Mouse (Mus musculus): ENCODE results near the gene Cox20. TPM values are rescaled to one million over a fixed set of nuclear protein-coding genes. Genes with fewer than 3 reads are reported as not detected.
"Not testable (repeated sequence)": the region's sequence is repeated elsewhere in the genome, so short reads cannot be mapped to it uniquely, and the experiment has no call there.

Cox20 gene
- total RNA-seq, 1 experiment = 18.2 TPM

GRCm38 (mm10) chr1:178276054-178276911, 42.6 kb upstream of the Cox20 start:
- Histone ChIP-seq H3K27ac (ENCODE audit: insufficient read depth, low read depth, low read length, poor library complexity, severe bottlenecking) (no peak overlapping the region), H3K4me1 (ENCODE audit: control insufficient read depth in 2 of 2, insufficient read depth in 2 of 2, low read length in 2 of 2, poor library complexity in 1 of 2) (peaks cover 1 to 3% of the 10 kb centered on the region in 2 experiments; a peak in 1 of 4 replicates), H3K9me3 (ENCODE audit: control insufficient read depth, insufficient read depth, low read depth, low read length) (no peaks in the 10 kb centered on the region), H3K9ac (ENCODE audit: insufficient read depth, low read depth, low read length, poor library complexity, severe bottlenecking) (peak overlapping the region; percentile 78), H3K4me3 (ENCODE audit: insufficient read depth in 1 of 2, low read depth in 1 of 2, low read length in 2 of 2, poor library complexity in 1 of 2, severe bottlenecking in 1 of 2) (peak overlapping the region; percentile 70 to 82), H3K36me3 (ENCODE audit: control insufficient read depth, insufficient read depth, low read length, poor library complexity, severe bottlenecking) (no peaks in the 10 kb centered on the region)
- in situ Hi-C loops (cut with MboI; ENCODE audit: low sequenced_read_pairs in 2 of 2, unreplicated experiment in 2 of 2) = no loop called here
- DNase-seq (ENCODE audit: low read depth, low spot score) = peak; percentile 46
- TF ChIP-seq MAFK (IDR thresholded peaks at IDR 0.05; ENCODE audit: insufficient read depth, low read depth, low read length) (no peak), ZC3H11A (IDR thresholded peaks at IDR 0.05; ENCODE audit: borderline replicate concordance, low read depth, low read length) (no peak), CHD2 (IDR thresholded peaks at IDR 0.05; ENCODE audit: low read depth, low read length) (no peak), ZNF384 (IDR thresholded peaks at IDR 0.05; ENCODE audit: low read depth, low read length) (no peak), HCFC1 (IDR thresholded peaks at IDR 0.05; ENCODE audit: borderline replicate concordance, insufficient read depth, low read length) (no peak)

DNA sequence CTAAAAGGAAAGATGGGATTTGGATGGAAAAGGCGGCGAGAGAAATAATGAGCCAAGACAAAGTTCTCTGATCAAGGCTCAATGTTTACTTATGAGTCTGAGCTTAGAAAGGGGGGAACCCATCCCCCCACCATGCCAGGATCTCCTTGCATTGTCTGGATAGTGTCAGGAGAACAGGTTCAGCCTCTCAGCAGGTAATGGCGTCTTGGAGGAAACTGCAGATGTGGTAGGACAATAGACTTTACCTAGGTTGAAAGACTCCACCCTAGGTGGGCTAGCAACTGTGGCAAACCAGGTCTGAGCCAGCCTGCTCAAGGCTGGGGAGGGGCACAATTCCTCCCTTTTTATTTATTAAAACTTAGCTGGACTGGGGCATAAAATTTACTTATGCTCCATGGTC, 35.6 kb upstream of the Cox20 start:
- not testable (repeated sequence) for H3K4me1 ChIP-seq (ENCODE audit: control insufficient read depth in 2 of 2, insufficient read depth in 2 of 2, low read length in 2 of 2, poor library complexity in 1 of 2); DNase-seq (ENCODE audit: low read depth, low spot score); H3K36me3 ChIP-seq (ENCODE audit: control insufficient read depth, insufficient read depth, low read length, poor library complexity, severe bottlenecking); H3K9ac ChIP-seq (ENCODE audit: insufficient read depth, low read depth, low read length, poor library complexity, severe bottlenecking); H3K9me3 ChIP-seq (ENCODE audit: control insufficient read depth, insufficient read depth, low read depth, low read length); H3K4me3 ChIP-seq (ENCODE audit: insufficient read depth in 1 of 2, low read depth in 1 of 2, low read length in 2 of 2, poor library complexity in 1 of 2, severe bottlenecking in 1 of 2)
- in situ Hi-C loops (cut with MboI; ENCODE audit: low sequenced_read_pairs in 2 of 2, unreplicated experiment in 2 of 2) = loop anchor here in 1 of 2 experiments (10.0 kb wide), 1 partner anchor 171 kb away; no protein-coding TSS in a partner anchor
- peak overlapping the region; percentile 34; the same call in 1 of the 2 replicates for H3K27ac ChIP-seq (ENCODE audit: insufficient read depth, low read depth, low read length, poor library complexity, severe bottlenecking)

DNA sequence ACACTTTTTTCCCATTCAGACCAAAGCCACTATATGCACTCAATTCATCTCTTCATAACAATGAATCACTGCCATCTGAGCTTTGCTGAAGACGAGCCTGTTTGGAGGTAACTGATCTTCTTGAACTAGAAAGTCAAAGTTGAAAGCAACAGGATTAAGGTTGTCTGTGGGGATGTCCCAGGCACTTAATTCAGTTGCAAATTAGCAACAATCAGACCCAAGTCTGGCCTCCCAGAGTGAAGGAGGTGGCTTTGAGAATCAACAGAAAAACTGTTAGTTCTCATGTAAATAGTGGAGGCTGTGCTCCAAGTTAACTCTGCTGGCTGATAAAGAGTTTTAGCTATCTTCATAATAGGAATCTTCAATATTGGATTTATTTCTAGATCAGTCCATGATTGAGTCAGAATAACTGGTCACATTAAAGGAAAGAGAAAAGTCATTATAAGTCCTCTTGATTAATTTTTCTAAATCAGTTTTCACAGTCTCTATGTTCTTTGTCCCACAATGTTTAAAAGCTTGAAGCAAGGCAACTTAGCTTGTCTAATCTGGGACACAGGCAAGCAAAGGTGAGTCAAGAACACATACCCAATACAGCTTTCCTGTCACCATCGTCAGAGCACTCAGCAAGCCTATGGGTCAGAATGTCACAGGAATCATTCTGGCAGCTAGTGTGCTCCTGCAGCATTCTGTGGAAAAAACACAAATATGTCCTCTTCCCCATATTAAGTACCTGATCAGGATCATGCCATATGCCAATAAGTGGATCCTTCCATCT, 34.8 kb upstream of the Cox20 start:
- no peaks in the 10 kb centered on the region for H3K4me1 ChIP-seq (ENCODE audit: control insufficient read depth in 2 of 2, insufficient read depth in 2 of 2, low read length in 2 of 2, poor library complexity in 1 of 2)
- H3K9me3 ChIP-seq (ENCODE audit: control insufficient read depth, insufficient read depth, low read depth, low read length) = no peaks in the 10 kb centered on the region
- no peak overlapping the region for H3K9ac ChIP-seq (ENCODE audit: insufficient read depth, low read depth, low read length, poor library complexity, severe bottlenecking)
- H3K27ac ChIP-seq (ENCODE audit: insufficient read depth, low read depth, low read length, poor library complexity, severe bottlenecking) = peak overlapping the region; percentile 34; the same call in 1 of the 2 replicates
- DNase-seq (ENCODE audit: low read depth, low spot score) = no peak
- TF ChIP-seq ZC3H11A (IDR thresholded peaks at IDR 0.05; ENCODE audit: borderline replicate concordance, low read depth, low read length) (no peak), HCFC1 (IDR thresholded peaks at IDR 0.05; ENCODE audit: borderline replicate concordance, insufficient read depth, low read length) (no peak), ZNF384 (IDR thresholded peaks at IDR 0.05; ENCODE audit: low read depth, low read length) (no peak), CHD2 (IDR thresholded peaks at IDR 0.05; ENCODE audit: low read depth, low read length) (no peak), MAFK (IDR thresholded peaks at IDR 0.05; ENCODE audit: insufficient read depth, low read depth, low read length) (no peak)
- in situ Hi-C loops (cut with MboI; ENCODE audit: low sequenced_read_pairs in 2 of 2, unreplicated experiment in 2 of 2) = loop anchor here in 1 of 2 experiments (10.0 kb wide), 1 partner anchor 171 kb away; no protein-coding TSS in a partner anchor
- H3K36me3 ChIP-seq (ENCODE audit: control insufficient read depth, insufficient read depth, low read length, poor library complexity, severe bottlenecking) = no peaks in the 10 kb centered on the region
- H3K4me3 ChIP-seq (ENCODE audit: insufficient read depth in 1 of 2, low read depth in 1 of 2, low read length in 2 of 2, poor library complexity in 1 of 2, severe bottlenecking in 1 of 2) = no peak overlapping the region

GRCm38 (mm10) chr1:178287601-178288176, 31.2 kb upstream of the Cox20 start:
- H3K4me1 ChIP-seq (ENCODE audit: control insufficient read depth in 2 of 2, insufficient read depth in 2 of 2, low read length in 2 of 2, poor library complexity in 1 of 2) = no peaks in the 10 kb centered on the region
- H3K27ac ChIP-seq (ENCODE audit: insufficient read depth, low read depth, low read length, poor library complexity, severe bottlenecking) = peak overlapping the region; percentile 63
- no peaks in the 10 kb centered on the region for H3K36me3 ChIP-seq (ENCODE audit: control insufficient read depth, insufficient read depth, low read length, poor library complexity, severe bottlenecking)
- H3K9me3 ChIP-seq (ENCODE audit: control insufficient read depth, insufficient read depth, low read depth, low read length) = no peaks in the 10 kb centered on the region
- in situ Hi-C loops (cut with MboI; ENCODE audit: low sequenced_read_pairs in 2 of 2, unreplicated experiment in 2 of 2) = loop anchor here in 1 of 2 experiments (10.0 kb wide), 1 partner anchor 167 kb away; no protein-coding TSS in a partner anchor
- no peak overlapping the region for H3K9ac ChIP-seq (ENCODE audit: insufficient read depth, low read depth, low read length, poor library complexity, severe bottlenecking)
- no peak overlapping the region for H3K4me3 ChIP-seq (ENCODE audit: insufficient read depth in 1 of 2, low read depth in 1 of 2, low read length in 2 of 2, poor library complexity in 1 of 2, severe bottlenecking in 1 of 2)
- TF ChIP-seq ZC3H11A (IDR thresholded peaks at IDR 0.05; ENCODE audit: borderline replicate concordance, low read depth, low read length) (no peak), HCFC1 (IDR thresholded peaks at IDR 0.05; ENCODE audit: borderline replicate concordance, insufficient read depth, low read length) (no peak), ZNF384 (IDR thresholded peaks at IDR 0.05; ENCODE audit: low read depth, low read length) (no peak), MAFK (IDR thresholded peaks at IDR 0.05; ENCODE audit: insufficient read depth, low read depth, low read length) (no peak), CHD2 (IDR thresholded peaks at IDR 0.05; ENCODE audit: low read depth, low read length) (no peak)
- no peak for DNase-seq (ENCODE audit: low read depth, low spot score)
